Mouse (Mus musculus) lung, postnatal 14 days (tissue): ENCODE measurements around the gene Cped1.
A peak's percentile ranks its signal among the peaks of the same experiment; 100 is the strongest.

Source experiments
- DNase-seq: peaks from one replicate; pipeline ENCODE4 v3.0.0; 2021

Cped1 gene

GRCm38 (mm10) chr6:22000881-22001280, 15.2 kb downstream of the Cped1 start:
- no peak for DNase-seq

DNA sequence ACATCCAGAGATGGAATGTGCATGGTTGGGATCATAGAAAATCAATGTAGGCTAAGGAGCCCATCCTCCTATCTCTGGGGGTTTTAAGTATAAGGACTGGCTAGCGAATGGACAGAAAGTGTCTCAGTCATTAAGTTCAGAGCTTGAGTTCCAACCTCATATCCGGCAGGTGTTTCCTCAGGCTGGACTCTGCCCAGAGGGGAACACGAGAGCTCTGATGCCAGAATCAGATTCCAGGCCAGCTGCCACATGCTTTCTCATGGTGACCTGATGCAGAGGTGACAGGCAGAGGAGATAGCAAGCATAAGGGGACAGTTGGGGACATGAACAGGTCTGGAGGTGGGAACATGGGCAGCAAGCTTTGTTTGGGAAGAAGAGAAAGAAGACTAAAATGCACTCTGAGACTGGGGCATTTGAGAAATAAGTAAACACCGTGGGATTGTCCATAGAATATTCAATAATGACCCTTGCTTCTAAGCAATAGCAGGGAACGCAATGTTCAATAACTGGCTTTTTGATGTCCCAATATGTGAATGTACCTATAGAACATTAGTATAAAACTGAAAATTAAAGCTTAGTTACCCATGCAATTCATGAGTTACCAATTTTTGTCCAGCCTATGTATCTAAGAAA, 15.7 kb downstream of the Cped1 start:
- DNase-seq, result no peak

DNA sequence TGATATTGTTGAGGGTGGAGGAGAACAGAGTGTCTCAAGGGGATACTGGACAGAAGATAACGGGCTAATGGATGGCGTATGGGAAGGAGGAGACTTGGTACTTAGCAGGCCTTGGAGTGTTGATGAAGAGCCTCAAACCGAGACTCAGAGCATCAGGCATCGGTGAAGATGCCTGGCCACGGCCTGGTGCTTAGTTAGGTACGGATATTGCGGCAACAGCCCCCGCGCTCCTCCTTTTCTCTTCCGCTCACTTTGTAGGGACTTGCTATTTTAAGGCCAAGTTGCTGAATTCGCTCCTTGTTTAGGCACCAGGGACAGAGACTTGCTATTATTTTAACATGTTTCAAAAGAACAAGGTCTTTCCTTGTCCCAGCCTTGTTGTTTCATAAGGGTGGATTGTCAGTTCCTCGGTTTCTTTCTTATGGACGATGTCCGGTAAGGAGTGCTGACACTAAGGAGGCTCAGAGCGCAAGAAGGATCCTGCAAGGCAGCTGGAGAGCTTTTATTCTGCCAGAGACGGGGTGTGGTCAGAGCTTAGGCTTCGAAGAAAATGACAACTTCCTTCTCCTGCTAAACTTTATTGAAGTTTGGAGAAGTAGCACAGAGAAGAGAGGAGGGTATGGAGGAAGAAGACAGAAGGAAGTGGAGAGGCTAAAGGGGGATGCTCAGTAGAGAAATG, 16.9 kb downstream of the Cped1 start:
- no peak for DNase-seq

GRCm38 (mm10) chr6:22003200-22003587, 17.5 kb downstream of the Cped1 start:
- DNase-seq, result peak; percentile 53

- no peak for DNase-seq
Measured at GRCm38 (mm10) chr6:22003959-22004543, 18.3 kb downstream of the Cped1 start.

- no peak for DNase-seq
Measured at GRCm38 (mm10) chr6:22008346-22008745, 22.6 kb downstream of the Cped1 start.

- DNase-seq, result no peak
Measured at GRCm38 (mm10) chr6:22010258-22010657, 24.5 kb downstream of the Cped1 start.

GRCm38 (mm10) chr6:22010761-22011281, 25.1 kb downstream of the Cped1 start:
- DNase-seq, result peak; percentile 34

DNA sequence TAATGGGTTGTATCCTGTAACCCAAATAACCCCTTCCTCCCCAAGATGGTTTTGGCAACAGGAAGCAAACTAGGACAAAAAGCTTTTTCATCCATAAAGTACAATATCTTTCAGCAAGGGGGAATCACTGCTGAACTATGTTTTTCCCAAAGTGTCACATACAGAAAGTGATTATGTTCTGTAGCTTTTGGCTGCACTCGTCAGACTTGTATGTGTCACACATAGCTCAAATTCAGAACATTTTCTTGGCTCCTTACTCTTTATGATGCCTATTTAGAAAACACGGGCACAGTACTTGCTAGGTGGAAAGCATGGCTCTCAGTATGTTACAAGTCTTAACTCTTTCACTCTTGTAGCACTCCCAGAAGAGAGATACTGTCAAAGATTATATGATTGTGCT, 25.8 kb downstream of the Cped1 start:
- DNase-seq, result no peak

DNA sequence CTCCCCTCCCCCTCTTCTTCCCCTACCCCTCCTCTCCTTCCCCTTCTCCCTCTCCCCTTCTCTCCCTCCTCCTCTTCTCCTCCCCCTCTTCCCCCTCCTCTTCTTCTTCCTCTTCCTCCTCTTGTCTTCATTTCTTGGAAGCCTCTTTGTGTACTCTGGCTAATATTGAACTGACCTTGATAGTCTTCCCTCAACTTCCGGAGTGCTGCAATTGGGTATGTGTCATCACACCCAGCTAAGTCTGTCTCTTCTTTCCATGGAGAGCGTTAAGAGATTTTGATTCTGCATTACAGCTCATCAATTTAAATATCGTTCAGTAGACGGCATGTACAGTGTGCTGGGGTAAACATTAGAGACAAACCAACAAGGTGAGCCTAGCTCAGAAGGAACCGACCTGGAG, 26.4 kb downstream of the Cped1 start:
- no peak for DNase-seq

GRCm38 (mm10) chr6:22012501-22012900, 26.8 kb downstream of the Cped1 start:
- no peak for DNase-seq

DNA sequence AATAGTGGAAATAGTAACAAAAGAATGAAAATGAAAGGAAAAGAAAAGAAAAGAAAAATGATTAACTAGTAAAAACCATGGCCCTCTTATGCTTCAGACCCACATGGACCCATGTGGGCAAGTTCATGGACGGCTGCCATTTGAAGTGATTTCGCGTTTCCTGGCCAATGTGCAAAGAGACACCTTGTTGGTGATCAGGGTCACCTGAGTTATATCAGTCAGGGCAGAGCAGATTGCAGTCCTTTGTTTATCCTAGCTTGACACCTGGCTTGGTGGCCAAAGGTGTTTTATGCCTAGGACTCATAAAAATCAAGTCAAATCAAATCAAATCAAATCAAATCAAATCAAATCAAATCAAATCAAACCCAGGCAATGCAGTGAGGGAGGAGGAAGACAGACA, 27.7 kb downstream of the Cped1 start:
- no peak for DNase-seq

DNA sequence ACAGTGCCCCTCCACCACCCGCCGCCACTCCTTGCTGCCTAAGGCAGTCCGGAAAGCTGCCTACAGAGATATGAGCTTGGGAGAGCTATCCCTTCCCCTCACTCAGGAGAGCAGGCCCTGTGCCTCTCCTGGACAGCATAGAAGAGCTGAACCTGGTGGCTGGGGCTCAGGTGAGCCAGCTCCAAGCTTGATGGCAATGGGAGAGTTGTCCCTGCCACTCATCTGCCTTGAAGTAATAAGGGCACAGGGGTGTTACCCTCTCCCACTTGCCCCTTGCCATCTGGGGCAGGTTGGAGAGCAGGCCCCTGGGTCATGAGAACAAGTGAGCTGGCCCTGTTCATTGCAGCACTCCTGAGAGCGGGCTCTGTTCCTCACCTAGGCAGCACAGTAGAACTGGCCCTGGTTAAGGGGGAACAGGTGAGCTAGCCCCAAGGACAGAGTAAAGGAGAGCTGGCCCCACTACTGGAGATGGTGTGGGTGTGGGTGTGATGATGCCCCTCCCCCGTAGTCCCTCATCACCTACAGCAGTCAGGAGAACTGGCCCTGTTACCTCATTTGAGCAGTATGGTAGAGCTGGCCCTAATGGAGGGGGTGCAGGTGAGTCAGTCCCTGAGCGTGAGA, 28.7 kb downstream of the Cped1 start:
- no peak for DNase-seq

GRCm38 (mm10) chr6:22017631-22018030, 31.9 kb downstream of the Cped1 start:
- DNase-seq, result no peak

DNA sequence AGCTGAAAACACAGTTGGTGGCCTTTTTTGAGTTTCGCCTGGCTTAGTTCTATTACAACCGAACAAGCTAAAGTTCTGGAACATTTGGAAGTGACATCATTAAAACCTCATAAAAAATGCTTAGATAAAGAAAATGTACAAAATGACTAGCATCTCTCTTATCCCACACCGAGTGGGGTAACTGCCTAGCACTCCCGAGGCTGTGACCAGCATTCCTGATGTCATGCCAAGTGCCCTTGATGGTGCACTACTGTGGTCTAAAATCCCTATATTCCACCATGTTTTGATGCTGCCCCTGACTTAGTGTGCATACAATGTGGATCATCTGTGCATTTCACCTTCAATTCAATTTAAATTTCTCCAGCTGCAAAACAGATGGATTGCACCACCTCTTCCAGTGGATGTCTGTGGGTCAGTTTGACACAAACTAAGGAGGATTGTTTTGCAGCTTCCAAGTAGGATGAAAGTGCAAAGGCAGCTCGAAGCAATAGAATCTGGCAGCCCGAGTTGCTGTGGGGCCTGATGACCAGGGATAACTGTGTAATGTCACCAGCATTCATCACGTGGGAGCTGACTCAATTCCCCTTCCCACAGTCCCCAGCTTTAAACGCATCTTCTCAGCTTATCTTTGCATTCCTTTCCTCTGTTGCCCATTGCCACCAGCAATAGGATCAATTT, 33.2 kb downstream of the Cped1 start:
- no peak for DNase-seq

DNA sequence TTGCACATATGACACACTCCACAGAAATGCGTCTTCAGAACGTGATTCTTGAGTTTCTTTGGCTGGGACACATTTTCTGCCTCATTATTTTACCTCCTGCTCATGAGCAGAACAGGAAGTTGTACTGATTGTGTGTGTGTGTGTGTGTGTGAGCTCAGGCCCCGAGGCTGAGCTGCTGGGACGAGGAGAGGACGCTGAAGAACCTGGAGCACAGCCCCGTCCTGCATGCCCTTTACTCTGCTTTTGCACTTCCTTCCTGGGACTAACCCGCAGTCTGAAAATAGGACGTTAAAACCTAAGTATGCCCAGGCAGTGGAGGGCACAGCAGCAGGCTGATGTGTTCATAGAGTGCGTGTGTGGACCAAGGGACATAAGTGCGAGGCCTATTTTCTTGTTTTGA, 33.9 kb downstream of the Cped1 start:
- DNase-seq, result no peak

DNA sequence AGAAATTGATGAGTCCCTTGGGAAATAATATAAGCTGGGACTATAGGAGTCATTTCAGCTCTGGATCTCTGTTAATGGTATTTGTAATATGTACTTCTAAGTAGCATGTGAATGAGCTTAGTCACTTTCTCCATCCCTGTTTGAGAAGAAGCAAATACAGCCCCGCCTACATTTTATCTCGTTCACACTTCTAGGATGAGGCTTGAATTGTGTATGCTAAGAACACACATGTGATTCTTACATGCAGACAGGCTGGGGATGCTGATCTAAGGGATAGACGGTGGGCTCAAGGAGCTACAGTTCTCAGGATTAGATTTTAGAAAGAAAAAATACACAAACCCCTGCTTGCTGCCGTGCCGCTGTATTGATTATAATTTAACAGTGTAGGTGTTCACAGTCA, 35.0 kb downstream of the Cped1 start:
- no peak for DNase-seq

GRCm38 (mm10) chr6:22021315-22021714, 35.6 kb downstream of the Cped1 start:
- DNase-seq, result no peak

GRCm38 (mm10) chr6:22024168-22024567, 38.5 kb downstream of the Cped1 start:
- no peak for DNase-seq

DNA sequence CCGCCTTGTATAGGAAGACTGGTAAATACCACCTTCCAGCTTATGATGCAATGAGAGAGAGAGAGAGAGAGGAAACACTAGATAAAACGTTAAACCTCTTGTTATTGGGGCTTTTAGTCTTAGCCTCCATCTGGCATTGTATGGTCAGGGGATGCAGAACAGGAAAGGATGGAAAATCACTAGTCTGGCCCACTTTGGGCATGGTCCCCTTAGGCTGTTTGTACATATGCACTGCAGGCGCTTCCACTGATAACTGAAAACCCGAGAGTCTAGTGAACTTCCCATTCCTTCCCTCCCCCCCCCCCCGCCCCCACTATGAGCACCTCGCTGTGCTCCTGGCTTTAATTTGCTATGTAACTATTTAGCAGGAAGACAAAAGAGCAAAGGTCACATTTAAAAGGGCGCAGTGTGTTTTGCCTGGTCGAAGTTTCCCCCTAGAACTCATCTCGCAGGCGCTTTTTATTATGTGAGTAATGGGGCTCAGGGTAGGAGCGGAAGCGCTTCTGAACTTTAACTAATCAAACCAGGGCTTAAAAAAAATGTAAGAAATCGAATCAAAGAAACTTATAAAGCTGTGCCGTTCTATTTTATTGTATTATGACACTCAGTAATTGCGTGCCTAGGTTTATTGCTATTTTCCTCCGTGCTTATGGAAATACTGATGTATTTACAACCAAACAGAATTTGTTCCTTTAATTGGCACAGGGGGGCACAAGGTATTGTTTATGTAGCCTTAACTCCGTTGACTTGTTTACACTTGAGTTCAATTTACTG, 40.1 kb downstream of the Cped1 start:
- no peak for DNase-seq

DNA sequence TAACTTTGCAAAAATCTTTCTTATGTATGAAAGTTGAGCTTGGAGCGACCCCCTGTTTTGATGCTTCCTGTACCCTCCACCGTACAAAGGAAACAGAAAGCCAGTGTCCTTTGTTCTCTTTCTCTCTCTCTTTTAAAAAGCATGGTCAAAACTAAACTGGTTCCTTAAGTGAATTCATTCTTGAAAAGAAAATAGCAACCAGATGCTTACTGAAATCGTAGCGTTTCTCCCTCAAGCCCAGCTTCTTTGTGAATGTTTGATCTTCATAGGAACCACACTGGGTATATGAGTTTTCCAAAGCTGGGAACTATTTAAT, 40.6 kb downstream of the Cped1 start:
- no peak for DNase-seq

- no peak for DNase-seq
Measured at GRCm38 (mm10) chr6:22026761-22027594, 41.3 kb downstream of the Cped1 start.
